Mouse (Mus musculus) ES-Bruce4 (cell line): ENCODE measurements around the gene Rc3h1. TPM values are rescaled to one million over a fixed set of nuclear protein-coding genes. Genes with fewer than 3 reads are reported as not detected.
A peak's percentile ranks its signal among the peaks of the same experiment; 100 is the strongest.
"Not testable (repeated sequence)": the region's sequence is repeated elsewhere in the genome, so short reads cannot be mapped to it uniquely, and the experiment has no call there.

ENCODE experiments used
- H3K27ac ChIP-seq: 2 replicates; pipeline ENCODE4 v1.5.1; 2012; ENCODE audit warnings: low read length, inconsistent platforms; ENCODE audit not compliant: insufficient read depth
- H3K27me3 ChIP-seq: 2 replicates; pipeline ENCODE4 v1.6.1; 2012; ENCODE audit warnings: mild to moderate bottlenecking, low read length, inconsistent platforms; ENCODE audit not compliant: control insufficient read depth, poor library complexity, insufficient read depth, severe bottlenecking
- H3K36me3 ChIP-seq: 2 replicates; pipeline ENCODE4 v1.6.1; 2012; ENCODE audit warnings: inconsistent platforms, mild to moderate bottlenecking, low read length, moderate library complexity; ENCODE audit not compliant: control insufficient read depth, poor library complexity, insufficient read depth, severe bottlenecking
- H3K4me1 ChIP-seq: one replicate; pipeline ENCODE4 v1.8.1; 2011; ENCODE audit warnings: low read length; ENCODE audit not compliant: control insufficient read depth, insufficient read depth
- H3K4me3 ChIP-seq: 2 replicates; pipeline ENCODE4 v1.5.1; 2011; ENCODE audit warnings: low read depth, mild to moderate bottlenecking, low read length
- H3K9ac ChIP-seq: 2 replicates; pipeline ENCODE4 v1.6.1; 2012; ENCODE audit warnings: low read depth, mild to moderate bottlenecking, inconsistent platforms; ENCODE audit not compliant: poor library complexity, severe bottlenecking
- H3K9me3 ChIP-seq: replicated peaks from 2 replicates; pipeline ENCODE4 v1.6.1; 2012; ENCODE audit warnings: mild to moderate bottlenecking, low read length, inconsistent platforms; ENCODE audit not compliant: control insufficient read depth, poor library complexity, insufficient read depth, severe bottlenecking
- CTCF ChIP-seq: IDR thresholded peaks from one replicate; pipeline ENCODE4 v1.8.1; 2011; ENCODE audit warnings: low read depth, low read length
- EP300 ChIP-seq: IDR thresholded peaks from 2 replicates; pipeline ENCODE4 v1.6.1; 2011; ENCODE audit warnings: low read depth, low read length; ENCODE audit not compliant: insufficient read depth
- POLR2A ChIP-seq: IDR thresholded peaks from one replicate; pipeline ENCODE4 v1.8.1; 2011; ENCODE audit warnings: low read length; ENCODE audit not compliant: insufficient read depth
- polyA plus RNA-seq: library from polyadenylated mRNA; stranded (reverse); fragments of >200 nt; gene quantifications from 2 replicates; pipeline ENCODE4 v1.2.4, GENCODE M21; 2011; ENCODE audit warnings: low read depth; ENCODE audit not compliant: missing spikeins, insufficient read depth, insufficient read length

Gene Rc3h1
- 33.1 and 36.9 TPM in 2 replicates for polyA plus RNA-seq

- no peaks in the 10 kb centered on the region for H3K4me1 ChIP-seq
- no peak within 1 kb of the TSS for H3K27ac ChIP-seq
- no peaks in the 10 kb centered on the region for H3K9me3 ChIP-seq
- no peaks in the 10 kb centered on the region for H3K27me3 ChIP-seq
- H3K36me3 ChIP-seq, result no peaks in the 10 kb centered on the region
- H3K9ac ChIP-seq, result peak within 1 kb of the TSS; percentile 94
- TF ChIP-seq CTCF (no peak), POLR2A (peak; percentile 81)
- H3K4me3 ChIP-seq, result peak within 1 kb of the TSS; percentile 81
Measured at GRCm38 (mm10) chr1:160906057-160906557, at the start of gene Rc3h1. Gene Rc3h1, plus strand, starts transcription at chr1:160906418.

- Histone ChIP-seq H3K9ac (no peak overlapping the region), H3K4me3 (no peak overlapping the region), H3K4me1 (no peaks in the 10 kb centered on the region), H3K27me3 (no peaks in the 10 kb centered on the region), H3K27ac (no peak overlapping the region), H3K36me3 (no peaks in the 10 kb centered on the region), H3K9me3 (no peaks in the 10 kb centered on the region)
- no peak for TF ChIP-seq POLR2A
- TF ChIP-seq CTCF, result no peak
- no peak for TF ChIP-seq EP300
Measured at GRCm38 (mm10) chr1:160858132-160858531, 48.1 kb upstream of the Rc3h1 start.

GRCm38 (mm10) chr1:160859874-160860273 lies 46.3 kb upstream of the Rc3h1 start:
- not testable (repeated sequence) for H3K27me3 ChIP-seq, H3K4me3 ChIP-seq, H3K9ac ChIP-seq, H3K36me3 ChIP-seq, H3K27ac ChIP-seq, H3K4me1 ChIP-seq, H3K9me3 ChIP-seq

GRCm38 (mm10) chr1:160861142-160861541 lies 45.1 kb upstream of the Rc3h1 start:
- H3K36me3 ChIP-seq, result no peaks in the 10 kb centered on the region

GRCm38 (mm10) chr1:160861632-160862031 lies 44.6 kb upstream of the Rc3h1 start:
- H3K4me3 ChIP-seq, result no peak overlapping the region
- H3K9ac ChIP-seq, result no peak overlapping the region
- H3K36me3 ChIP-seq, result no peaks in the 10 kb centered on the region
- no peak for TF ChIP-seq POLR2A
- TF ChIP-seq EP300, result no peak
- TF ChIP-seq CTCF, result no peak
- no peaks in the 10 kb centered on the region for H3K9me3 ChIP-seq
- H3K4me1 ChIP-seq, result no peaks in the 10 kb centered on the region
- no peak overlapping the region for H3K27ac ChIP-seq
- no peaks in the 10 kb centered on the region for H3K27me3 ChIP-seq

More at GRCm38 (mm10) chr1:160861142-160861541, 45.1 kb upstream of the Rc3h1 start:
- Histone ChIP-seq H3K4me1 (no peaks in the 10 kb centered on the region), H3K9me3 (no peaks in the 10 kb centered on the region), H3K4me3 (no peak overlapping the region), H3K9ac (no peak overlapping the region), H3K27me3 (no peaks in the 10 kb centered on the region), H3K27ac (no peak overlapping the region)
- TF ChIP-seq CTCF (no peak), EP300 (no peak), POLR2A (no peak)

- no peaks in the 10 kb centered on the region for H3K9me3 ChIP-seq
- no peaks in the 10 kb centered on the region for H3K36me3 ChIP-seq
Measured at GRCm38 (mm10) chr1:160863027-160863426, 43.2 kb upstream of the Rc3h1 start.

More at GRCm38 (mm10) chr1:160863027-160863426, 43.2 kb upstream of the Rc3h1 start:
- Histone ChIP-seq H3K27ac (no peak overlapping the region), H3K4me3 (no peak overlapping the region), H3K4me1 (no peaks in the 10 kb centered on the region), H3K9ac (no peak overlapping the region), H3K27me3 (no peaks in the 10 kb centered on the region)
- TF ChIP-seq POLR2A, result no peak
- TF ChIP-seq CTCF, result no peak
- TF ChIP-seq EP300, result no peak
